Mouse (Mus musculus) kidney, embryonic 16.5 days (tissue): ENCODE results near the gene Trnp1. TPM values are rescaled to one million over a fixed set of nuclear protein-coding genes. Genes with fewer than 3 reads are reported as not detected.

Experiments
- ATAC-seq: fragments of 200-750 bp; cut with Nextera tagmentation; 2 replicates; pipeline ENCODE4 v1.8.0; 2017; ENCODE audit warnings: moderate TSS enrichment; ENCODE audit not compliant: low FRiP score, low TSS enrichment
- H3K27ac ChIP-seq: fragments of 300-500 bp; sonication (generic); 2 replicates; pipeline ENCODE4 v1.5.1; 2014; ENCODE audit warnings: low read length
- H3K27me3 ChIP-seq: fragments of 300-500 bp; sonication (generic); 2 replicates; pipeline ENCODE4 v1.6.1; 2014; ENCODE audit warnings: low read length, control low read depth, mixed read lengths; ENCODE audit not compliant: insufficient read depth
- H3K36me3 ChIP-seq: fragments of 300-500 bp; sonication (generic); 2 replicates; pipeline ENCODE4 v1.6.1; 2014; ENCODE audit warnings: low read length, control low read depth, mixed read lengths; ENCODE audit not compliant: insufficient read depth
- H3K4me1 ChIP-seq: fragments of 300-500 bp; sonication (generic); 2 replicates; pipeline ENCODE4 v1.6.1; 2014; ENCODE audit warnings: low read length, control low read depth, mixed read lengths; ENCODE audit not compliant: insufficient read depth
- H3K4me2 ChIP-seq: fragments of 300-500 bp; sonication (generic); replicated peaks from 2 replicates; pipeline ENCODE4 v1.6.1; 2014; ENCODE audit warnings: low read depth, low read length
- H3K4me3 ChIP-seq: fragments of 300-500 bp; sonication (generic); 2 replicates; pipeline ENCODE4 v1.5.1; 2014; ENCODE audit warnings: mild to moderate bottlenecking, low read length
- H3K9ac ChIP-seq: fragments of 300-500 bp; sonication (generic); replicated peaks from 2 replicates; pipeline ENCODE4 v1.6.1; 2014; ENCODE audit warnings: low read length
- H3K9me3 ChIP-seq: fragments of 300-500 bp; sonication (generic); 2 replicates; pipeline ENCODE4 v1.6.1; 2016; ENCODE audit warnings: low read length, control low read depth
- WGBS: fragments of 180-500 bp; shearing (Covaris S2); extraction: QIAGEN DNeasy Blood & Tissue Kit; methylation state at CpG from one replicate; pipeline ENCODE4 v1.1.7; 2014; 5-methylcytosine and 5-hydroxymethylcytosine counted together
- polyA plus RNA-seq: library from polyadenylated mRNA; unstranded; fragments of >200 nt; fragmentation: Nextera tagmentation; extraction: Ambion mirVana; gene quantifications from 2 replicates; pipeline ENCODE4 v1.2.1, GENCODE M21; 2015

Gene Trnp1
- 0.41 and 0.75 TPM in 2 replicates for polyA plus RNA-seq

DNA sequence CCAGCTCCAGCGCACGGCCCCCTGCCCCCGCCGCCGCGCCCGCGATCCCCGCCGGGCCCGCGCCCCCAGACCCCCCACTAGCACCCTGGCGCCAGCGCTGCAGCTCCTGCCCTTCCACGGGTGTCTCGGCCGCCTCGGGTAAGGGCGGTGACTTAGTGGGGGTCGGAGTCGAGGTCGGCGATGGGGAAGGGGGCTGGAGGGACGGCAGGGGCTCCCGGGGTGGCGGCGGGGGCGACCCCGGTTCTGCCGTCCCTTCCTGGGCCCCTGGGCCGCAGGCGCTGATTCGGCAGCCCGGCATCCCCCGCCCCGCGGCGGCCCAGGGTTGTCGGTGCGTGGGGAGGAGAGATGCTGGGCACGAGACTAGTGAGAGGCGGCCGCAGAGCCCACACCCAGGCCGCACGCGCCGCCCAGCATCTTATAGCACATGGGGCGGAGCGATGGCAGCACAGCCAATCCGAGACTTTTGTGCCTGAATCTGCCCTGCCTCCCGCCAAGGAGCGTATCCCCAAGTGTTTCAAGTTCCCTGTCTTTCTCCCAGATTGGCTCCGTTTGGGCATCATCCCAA is at the start of gene Trnp1:
Gene Trnp1, minus strand, starts transcription at position 391 of the 565 bp plus-strand sequence.
- peaks cover 69% of the 10 kb centered on the region for H3K27me3 ChIP-seq

DNA sequence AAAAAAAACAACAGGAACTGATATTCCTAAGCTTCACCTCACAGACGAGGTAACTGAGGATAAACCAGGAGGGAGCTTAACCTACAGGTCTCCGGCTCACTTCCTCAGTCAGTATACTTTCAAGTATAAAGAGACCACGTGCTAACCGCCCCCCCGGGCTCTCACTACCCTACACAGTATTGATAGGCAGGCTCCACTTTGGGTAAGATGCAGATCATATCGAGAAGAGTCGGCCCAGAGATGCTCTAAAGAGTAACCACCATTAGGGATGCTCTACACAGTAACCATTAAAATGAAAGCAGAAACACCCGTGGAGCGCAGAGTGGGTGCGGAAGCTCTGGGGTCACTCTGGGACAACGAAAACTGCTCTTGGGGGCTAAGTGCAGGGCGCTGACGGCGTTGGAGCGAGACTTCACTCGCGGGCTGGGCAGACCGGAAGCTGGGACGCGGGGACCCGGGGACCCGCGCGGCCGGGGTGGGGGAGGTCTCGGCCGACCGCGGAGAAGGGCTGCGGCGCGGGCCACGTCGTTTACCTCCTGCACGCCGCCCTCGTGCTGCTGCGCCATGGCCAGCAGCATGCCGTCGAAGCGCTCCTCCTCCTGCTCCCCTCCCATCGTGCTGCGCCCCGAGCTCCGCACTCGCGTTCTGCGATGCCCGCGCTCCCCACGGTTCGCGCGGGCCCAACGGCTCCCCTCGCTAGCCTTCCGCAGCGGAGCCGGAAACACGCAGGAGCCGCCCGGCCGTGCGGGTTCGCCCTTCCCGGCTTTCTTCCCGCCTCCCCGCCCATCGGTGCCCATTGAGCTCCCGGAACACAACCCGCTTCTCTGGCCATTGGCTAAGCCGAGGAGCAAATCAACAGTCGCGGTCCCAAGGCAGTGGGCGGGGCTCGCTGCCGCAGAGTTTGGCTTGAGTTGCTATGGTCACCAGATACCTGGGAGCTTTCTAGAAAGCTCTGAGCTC is 47.2 kb upstream of the Trnp1 start, which contains the start of gene Nudc:
Gene Nudc, minus strand, starts transcription at position 725 of the 960 bp plus-strand sequence.
- peak within 1 kb of the TSS; percentile 50 for H3K27ac ChIP-seq
- H3K4me3 ChIP-seq, result peak within 1 kb of the TSS; percentile 96
- H3K9me3 ChIP-seq, result no peaks in the 10 kb centered on the region
- peaks cover 15% of the 10 kb centered on the region for H3K36me3 ChIP-seq
- no peaks in the 10 kb centered on the region for H3K27me3 ChIP-seq
- peak within 1 kb of the TSS; percentile 89 for H3K4me2 ChIP-seq
- WGBS, result under 1% methylated on average over 73 of the region's 77 CpGs
- peaks cover 16% of the 10 kb centered on the region for H3K4me1 ChIP-seq
- ATAC-seq, result peak; percentile 99
- peak within 1 kb of the TSS; percentile 92 for H3K9ac ChIP-seq

More for the DNA sequence above, at the start of gene Trnp1:
- Histone ChIP-seq H3K36me3 (no peaks in the 10 kb centered on the region), H3K27ac (no peak within 1 kb of the TSS), H3K4me1 (peaks cover 14% of the 10 kb centered on the region), H3K9me3 (no peaks in the 10 kb centered on the region), H3K4me2 (peak within 1 kb of the TSS; percentile 100), H3K4me3 (peak within 1 kb of the TSS; percentile 63), H3K9ac (peak within 1 kb of the TSS; percentile 67)
- ATAC-seq, result peak; percentile 80
- under 1% methylated on average over 45 of the region's 53 CpGs for WGBS

DNA sequence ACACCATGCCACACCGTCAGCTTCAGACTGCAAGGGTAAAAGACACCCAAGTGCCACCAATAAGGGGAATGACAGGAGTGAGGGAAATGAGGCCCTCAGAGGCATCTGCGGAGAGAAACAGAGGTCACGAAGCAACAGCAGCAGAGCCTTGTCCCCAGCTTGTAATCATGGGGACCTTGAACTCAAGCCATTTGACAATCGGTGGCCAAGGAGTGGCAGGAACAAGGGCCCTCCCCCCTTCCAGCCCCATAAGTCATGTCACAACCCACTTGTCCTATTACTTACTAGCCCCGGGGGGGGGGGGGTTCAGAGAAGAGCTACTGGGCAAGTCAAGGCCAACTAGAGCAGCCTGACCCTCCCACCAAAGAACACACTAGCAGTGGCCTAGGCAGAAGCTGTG is 38.3 kb upstream of the Trnp1 start:
- Histone ChIP-seq H3K4me1 (no peaks in the 10 kb centered on the region), H3K27me3 (no peaks in the 10 kb centered on the region), H3K36me3 (peaks cover 76% of the 10 kb centered on the region), H3K9ac (no peak overlapping the region), H3K4me3 (no peak overlapping the region), H3K9me3 (no peaks in the 10 kb centered on the region), H3K27ac (no peak overlapping the region), H3K4me2 (no peak overlapping the region)
- 84% methylated on average over 5 of the region's 5 CpGs for WGBS
- ATAC-seq, result no peak

DNA sequence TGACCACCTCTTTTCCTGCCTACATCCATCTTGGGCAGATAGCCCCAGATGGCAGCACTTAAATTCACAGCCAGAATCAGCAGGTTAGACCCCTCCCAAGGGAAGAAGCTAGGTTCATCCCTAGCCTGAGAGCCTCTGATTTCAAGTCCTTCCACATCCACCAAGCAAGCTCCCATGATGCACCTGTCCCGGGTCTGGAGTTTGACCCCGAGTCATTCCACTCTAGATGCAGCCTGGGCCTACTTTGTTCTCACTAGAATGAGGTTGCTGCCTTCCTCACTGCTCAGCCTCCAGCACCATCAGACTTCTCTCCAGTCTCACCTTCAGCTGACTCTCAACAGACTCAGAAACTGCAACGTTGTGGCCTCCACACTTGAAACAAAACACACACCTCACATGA is 37.7 kb upstream of the Trnp1 start:
- no peak for ATAC-seq
- WGBS, result 85% methylated on average over 3 of the region's 3 CpGs
- Histone ChIP-seq H3K36me3 (peaks cover 77% of the 10 kb centered on the region), H3K4me3 (no peak overlapping the region), H3K9ac (no peak overlapping the region), H3K27ac (no peak overlapping the region), H3K9me3 (no peaks in the 10 kb centered on the region), H3K4me1 (no peaks in the 10 kb centered on the region), H3K4me2 (no peak overlapping the region), H3K27me3 (no peaks in the 10 kb centered on the region)

DNA sequence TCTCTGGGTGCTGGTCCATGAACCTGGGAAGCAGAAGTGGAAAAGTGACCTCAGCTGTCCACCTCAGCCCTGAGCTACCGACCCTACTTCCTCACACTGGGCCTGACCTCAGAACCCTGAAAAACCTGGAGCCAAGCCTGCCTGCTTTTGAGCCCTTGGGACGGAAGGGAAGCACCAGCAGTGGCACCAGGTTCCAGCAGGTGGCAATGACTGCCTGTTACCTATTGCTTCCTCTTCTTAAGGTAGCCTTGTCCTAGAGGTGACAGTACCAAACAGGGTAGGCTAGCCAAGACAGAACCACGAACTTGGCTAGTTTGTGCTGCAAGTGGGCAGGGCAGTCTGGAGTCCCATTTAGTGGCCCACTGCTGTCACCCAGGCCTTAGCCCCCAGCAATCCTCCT is 34.4 kb upstream of the Trnp1 start:
- no peak overlapping the region for H3K9ac ChIP-seq
- H3K4me1 ChIP-seq, result no peaks in the 10 kb centered on the region
- H3K36me3 ChIP-seq, result peaks cover 85% of the 10 kb centered on the region
- H3K4me2 ChIP-seq, result no peak overlapping the region
- ATAC-seq, result no peak
- no peaks in the 10 kb centered on the region for H3K9me3 ChIP-seq
- no peak overlapping the region for H3K27ac ChIP-seq
- H3K4me3 ChIP-seq, result no peak overlapping the region
- H3K27me3 ChIP-seq, result no peaks in the 10 kb centered on the region
- WGBS, result 80% methylated on average over 3 of the region's 3 CpGs

DNA sequence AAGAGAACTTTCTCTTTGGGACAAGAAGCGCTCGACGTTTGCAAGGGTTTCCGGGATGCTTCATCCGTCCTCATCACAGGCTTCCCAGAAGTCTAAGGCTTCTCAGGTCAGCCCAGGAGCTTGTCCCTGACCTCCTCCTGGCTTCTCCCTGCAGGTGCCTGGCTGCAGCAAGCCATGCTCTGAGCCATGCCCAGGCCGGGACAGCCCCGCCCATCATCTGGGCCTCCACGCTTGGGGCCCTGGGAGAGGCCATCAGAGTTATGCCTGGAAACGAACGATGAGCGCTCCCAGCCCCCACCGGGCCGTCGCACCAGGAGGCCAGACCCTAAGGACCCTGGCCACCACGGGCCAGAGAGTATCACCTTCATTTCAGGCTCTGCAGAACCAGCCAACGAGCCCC is 29.4 kb upstream of the Trnp1 start:
- H3K4me3 ChIP-seq, result no peak overlapping the region
- peaks cover 48% of the 10 kb centered on the region for H3K36me3 ChIP-seq
- ATAC-seq, result no peak
- no peaks in the 10 kb centered on the region for H3K4me1 ChIP-seq
- H3K9me3 ChIP-seq, result no peaks in the 10 kb centered on the region
- H3K9ac ChIP-seq, result no peak overlapping the region
- WGBS, result 68% methylated on average over 16 of the region's 16 CpGs
- H3K27me3 ChIP-seq, result no peaks in the 10 kb centered on the region
- no peak overlapping the region for H3K27ac ChIP-seq
- H3K4me2 ChIP-seq, result no peak overlapping the region

DNA sequence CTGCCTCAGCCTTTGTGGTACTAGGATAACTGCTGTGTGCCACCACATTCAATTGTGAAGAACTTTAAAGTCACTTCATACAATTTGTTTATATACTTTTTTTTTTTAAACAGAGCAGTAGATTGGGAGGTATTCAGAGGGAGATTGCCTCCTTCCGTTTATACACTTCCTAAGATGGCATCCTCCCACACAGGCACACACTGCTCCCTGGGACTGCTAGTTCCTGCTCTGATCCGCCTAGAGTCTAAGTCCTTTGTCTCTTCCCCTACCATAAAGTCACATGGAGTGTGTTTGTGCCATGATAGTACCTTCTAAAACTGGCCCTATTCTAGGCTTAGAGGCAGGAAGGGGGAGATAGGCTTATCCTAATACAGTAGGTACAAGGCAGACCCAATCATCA is 23.2 kb upstream of the Trnp1 start:
- Histone ChIP-seq H3K9me3 (no peaks in the 10 kb centered on the region), H3K4me2 (no peak overlapping the region), H3K27me3 (peaks cover 29% of the 10 kb centered on the region), H3K9ac (no peak overlapping the region), H3K4me1 (peaks cover 4% of the 10 kb centered on the region; the same call in 1 of the 2 replicates), H3K27ac (no peak overlapping the region), H3K36me3 (no peaks in the 10 kb centered on the region), H3K4me3 (no peak overlapping the region)
- 42% methylated on average over 2 of the region's 2 CpGs for WGBS
- no peak for ATAC-seq

DNA sequence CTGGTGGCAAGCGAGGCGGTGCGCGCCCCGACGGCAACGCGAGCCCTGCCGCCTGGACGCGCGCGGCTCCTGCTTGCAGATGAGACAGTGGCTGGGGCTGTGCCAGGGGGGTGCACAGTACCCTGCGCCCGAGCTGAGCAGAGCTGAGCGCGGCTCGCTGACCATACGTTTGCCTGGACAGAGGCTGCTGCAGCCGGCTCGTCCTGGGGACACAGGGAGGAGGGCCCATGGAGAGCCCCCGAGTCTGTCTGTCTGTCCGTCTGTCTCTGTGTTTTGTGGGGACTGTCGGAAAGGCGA is 21.0 kb upstream of the Trnp1 start:
- peak overlapping the region; percentile 57 for H3K4me2 ChIP-seq
- 2% methylated on average over 24 of the region's 25 CpGs for WGBS
- peaks cover 29% of the 10 kb centered on the region for H3K27me3 ChIP-seq
- peaks cover 4% of the 10 kb centered on the region; the same call in 1 of the 2 replicates for H3K4me1 ChIP-seq
- peak overlapping the region; percentile 78 for H3K9ac ChIP-seq
- peak; percentile 82 for ATAC-seq
- 0 out of 2 replicates have a peak overlapping the region, but pooled peaks have one; percentile 59 for H3K27ac ChIP-seq
- H3K9me3 ChIP-seq, result no peaks in the 10 kb centered on the region
- H3K4me3 ChIP-seq, result peak overlapping the region; percentile 59
- H3K36me3 ChIP-seq, result no peaks in the 10 kb centered on the region

DNA sequence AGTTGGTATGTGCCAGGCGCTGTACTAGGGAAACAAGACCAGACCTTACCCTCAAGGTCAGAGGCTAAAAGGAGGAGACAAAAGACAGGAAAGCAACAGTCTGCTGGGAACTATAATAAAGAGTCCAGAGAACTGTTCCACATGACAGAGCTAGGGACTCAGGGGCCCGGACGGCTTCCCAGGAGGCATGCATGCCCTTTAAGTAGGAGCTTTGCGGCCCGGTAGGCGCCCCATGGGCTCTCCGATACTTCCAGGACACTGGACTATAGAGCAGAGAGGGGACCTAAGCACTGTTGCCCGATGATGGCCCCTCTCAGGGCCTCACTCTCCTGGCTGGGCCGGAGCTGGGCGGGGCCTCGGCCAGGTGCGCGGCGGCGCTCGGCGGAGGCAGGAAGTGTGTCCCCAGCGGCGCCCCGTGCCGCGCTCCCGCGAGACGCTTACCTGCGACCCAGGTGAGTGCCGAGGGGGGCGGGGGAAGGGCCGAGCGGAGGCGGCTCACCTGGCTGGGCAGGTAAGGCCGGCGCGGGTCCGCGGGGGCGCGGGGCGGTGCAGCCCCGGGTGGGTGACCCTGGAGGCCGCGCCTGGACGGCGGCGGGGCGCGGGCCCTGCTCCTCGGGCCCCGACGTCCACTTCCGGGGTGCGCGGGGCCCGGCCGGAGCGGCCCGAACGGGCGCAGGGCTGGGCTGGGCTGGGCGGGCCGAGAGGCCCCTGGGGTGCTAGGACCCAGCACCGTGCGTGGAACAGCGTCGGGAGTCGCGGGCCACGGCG is 20.4 kb upstream of the Trnp1 start, which contains the start of gene Kdf1:
Gene Kdf1, plus strand, starts transcription at position 363 of the 768 bp plus-strand sequence.
- Histone ChIP-seq H3K27me3 (peaks cover 29% of the 10 kb centered on the region), H3K4me1 (peaks cover 4% of the 10 kb centered on the region; the same call in 1 of the 2 replicates), H3K4me2 (peak within 1 kb of the TSS; percentile 57), H3K9me3 (no peaks in the 10 kb centered on the region), H3K4me3 (peak within 1 kb of the TSS; percentile 59), H3K36me3 (no peaks in the 10 kb centered on the region), H3K27ac (peak within 1 kb of the TSS; percentile 59), H3K9ac (peak within 1 kb of the TSS; percentile 78)
- 2% methylated on average over 62 of the region's 69 CpGs for WGBS
- peak; percentile 91 for ATAC-seq
